Mouse (Mus musculus): ENCODE measurements around the gene Aldh1b1.

- TF ChIP-seq CTCF (IDR thresholded peaks at IDR 0.05; ENCODE audit: control insufficient read depth, insufficient read depth, low read length) (no peak), POLR2A (IDR thresholded peaks at IDR 0.05; ENCODE audit: borderline replicate concordance, control insufficient read depth, low read depth, low read length) (no peak)
Observed at GRCm38 (mm10) chr4:45765565-45766201, 33.1 kb upstream of the Aldh1b1 start.
